Mouse (Mus musculus) ovary, postnatal 14 days (tissue): Measurements from ENCODE around the gene Tspan15.

ENCODE experiments used
- DNase-seq: peaks from one replicate; pipeline ENCODE4 v3.0.0; 2022; ENCODE audit warnings: low spot score

Tspan15 gene

GRCm38 (mm10) chr10:62230708-62231394 is at the start of gene Tspan15:
TSS of gene Tspan15 (minus strand) at chr10:62231251.
- peak; percentile 89 for DNase-seq

- no peak for DNase-seq
These were observed 48.6 kb upstream of the Tspan15 start for GRCm38 (mm10) chr10:62279671-62280070.

DNA sequence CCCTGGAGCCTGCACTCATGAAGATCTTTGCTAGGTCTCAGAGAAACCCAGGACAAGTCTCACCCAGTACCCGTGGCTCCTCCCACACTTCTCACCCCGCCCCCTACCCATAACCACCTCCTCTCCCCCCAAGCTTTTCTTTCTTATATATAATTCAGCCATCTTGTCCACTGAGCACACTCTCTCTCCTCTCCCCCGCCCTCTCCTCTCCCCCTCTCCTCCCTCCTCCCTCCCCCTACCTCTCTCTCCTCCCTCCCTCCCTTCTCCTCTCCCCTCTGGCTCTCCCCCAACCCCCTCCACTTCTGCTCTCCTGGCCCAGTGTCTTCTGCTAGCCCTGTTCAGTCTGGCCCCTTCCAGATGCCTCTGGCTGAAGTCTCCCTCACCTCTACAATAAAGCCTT is 48.0 kb upstream of the Tspan15 start:
- no peak for DNase-seq

GRCm38 (mm10) chr10:62277499-62278293 is 46.6 kb upstream of the Tspan15 start:
- DNase-seq = no peak

DNA sequence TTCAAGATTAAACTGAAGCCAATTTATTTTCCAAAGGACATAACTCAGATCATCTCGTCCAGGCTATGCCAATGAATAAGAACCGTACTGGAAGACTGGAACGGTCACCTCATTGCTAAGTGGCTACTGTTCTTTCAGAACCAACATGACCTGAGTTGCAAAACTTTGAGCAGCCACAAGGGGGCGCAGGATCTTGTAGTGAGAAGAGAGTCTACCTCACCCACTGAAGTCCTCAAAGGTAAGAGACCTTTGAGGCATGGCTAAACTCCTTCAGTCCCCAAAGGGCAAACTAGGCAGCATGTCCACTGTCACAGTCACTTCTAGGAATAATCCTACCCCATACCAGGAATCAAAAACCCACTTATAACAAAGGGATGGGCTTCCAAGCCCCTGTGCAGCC is 44.2 kb upstream of the Tspan15 start:
- DNase-seq = peak; percentile 84

DNA sequence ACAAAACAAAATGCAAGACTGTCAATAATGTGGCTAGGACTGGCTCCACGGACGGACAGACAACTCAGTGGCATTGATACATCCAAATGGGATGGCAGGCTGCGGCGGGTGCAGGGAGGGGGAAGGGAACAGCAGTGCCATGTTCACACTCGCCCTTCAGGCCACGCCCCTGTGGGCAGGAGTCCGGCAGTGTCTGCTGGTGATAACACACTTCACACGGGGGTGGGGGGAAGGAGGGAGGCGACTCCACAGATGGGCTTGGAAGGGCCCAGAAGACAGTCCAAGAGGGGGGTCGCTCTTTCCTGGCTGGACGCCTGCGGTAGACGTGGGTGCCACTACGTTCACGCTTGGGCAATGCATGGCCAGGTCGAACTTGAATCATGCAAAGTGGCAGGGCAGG is 38.2 kb upstream of the Tspan15 start:
- no peak for DNase-seq

DNA sequence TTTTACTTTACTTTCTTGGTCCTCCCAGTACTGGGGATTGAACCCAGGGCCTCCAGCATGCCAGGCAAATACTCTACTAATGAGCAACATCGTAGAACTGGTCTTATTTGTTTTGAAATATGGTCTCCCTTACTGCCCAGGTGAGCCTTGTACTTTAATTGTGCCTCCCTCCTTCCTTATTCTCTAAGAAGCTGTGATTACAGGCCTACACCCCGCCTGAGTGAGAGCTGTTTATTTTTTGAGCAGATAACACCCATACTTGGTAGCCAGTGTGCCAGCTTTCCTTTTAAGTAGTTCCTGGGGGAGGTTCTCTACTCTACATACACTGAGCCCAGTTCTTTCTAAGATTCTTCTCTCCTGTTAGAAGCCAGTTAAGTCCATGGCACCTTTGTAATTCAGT is 33.2 kb upstream of the Tspan15 start:
- no peak for DNase-seq

DNA sequence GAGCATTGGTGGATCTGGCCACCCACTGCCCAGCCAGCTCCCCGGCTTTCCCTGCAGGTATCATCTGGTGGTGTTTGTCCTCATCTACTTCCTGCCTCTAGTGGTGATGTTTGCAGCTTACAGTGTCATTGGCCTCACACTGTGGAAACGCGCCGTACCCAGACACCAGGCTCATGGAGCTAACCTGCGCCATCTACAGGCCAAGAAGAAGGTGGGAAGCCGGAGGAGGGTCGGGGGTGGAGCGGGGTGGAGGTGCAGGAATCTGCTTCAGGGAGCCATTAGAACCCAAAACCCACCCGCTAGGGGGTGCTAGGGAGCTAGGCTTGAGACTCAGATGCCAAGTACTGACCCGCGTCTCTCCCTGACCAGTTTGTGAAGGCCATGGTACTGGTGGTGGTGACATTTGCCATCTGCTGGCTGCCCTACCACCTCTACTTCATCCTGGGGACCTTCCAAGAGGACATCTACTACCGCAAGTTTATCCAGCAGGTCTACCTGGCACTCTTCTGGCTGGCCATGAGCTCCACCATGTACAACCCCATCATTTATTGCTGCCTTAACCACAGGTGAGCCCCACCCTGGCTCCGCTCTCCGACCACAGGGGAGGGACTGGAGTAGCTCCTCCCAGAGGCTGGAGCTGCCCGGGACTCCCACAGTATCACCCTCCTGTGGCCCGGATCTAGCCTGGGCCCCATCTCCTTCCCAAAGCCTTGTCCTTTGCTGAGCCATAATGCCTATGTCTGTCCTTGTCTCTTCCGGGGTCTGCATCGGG is 30.2 kb upstream of the Tspan15 start:
- peak; percentile 33 for DNase-seq

DNA sequence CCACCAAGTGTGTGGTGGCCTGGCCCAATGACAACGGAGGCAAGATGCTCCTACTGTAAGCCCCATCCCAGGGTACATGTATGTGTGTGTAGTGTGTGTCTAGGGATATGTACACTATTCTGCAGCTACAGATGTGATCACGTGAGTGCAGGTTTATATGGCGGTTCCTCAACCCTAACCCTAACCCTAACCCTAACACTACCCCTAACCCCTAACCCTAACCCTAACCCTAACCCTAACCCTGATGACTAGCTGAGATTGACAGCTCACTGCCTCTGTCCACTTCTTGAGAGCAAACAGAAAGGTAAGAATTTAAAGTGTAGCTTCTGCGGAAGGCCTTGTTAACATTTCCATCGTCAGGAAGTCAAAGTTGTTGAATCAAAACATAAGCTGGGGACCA is 27.2 kb upstream of the Tspan15 start:
- no peak for DNase-seq

GRCm38 (mm10) chr10:62252496-62253235 is 21.6 kb upstream of the Tspan15 start:
- DNase-seq = no peak

DNA sequence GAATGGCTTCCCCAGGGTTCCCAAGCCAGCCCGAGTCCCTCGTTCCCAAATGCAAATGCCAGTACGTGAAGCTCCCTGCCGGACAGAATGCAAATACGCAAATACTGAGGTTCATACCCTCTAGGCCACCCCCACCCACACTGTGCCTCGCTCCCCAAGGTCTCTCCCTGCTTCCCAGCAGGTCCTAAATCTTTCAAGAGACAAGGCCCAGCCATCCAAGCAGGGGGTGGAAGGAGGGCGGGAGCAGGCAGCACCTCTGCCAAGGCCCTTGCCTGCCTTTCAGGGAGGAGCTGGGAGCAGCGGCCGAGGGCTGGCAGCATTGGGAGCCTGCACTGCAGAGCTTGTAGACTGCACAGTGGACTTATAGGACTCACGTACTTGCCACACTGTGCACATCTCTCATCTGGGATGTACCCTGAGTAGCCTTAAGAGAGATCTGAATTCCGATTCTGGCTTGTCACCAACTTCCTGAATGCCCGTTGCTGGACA is 21.0 kb upstream of the Tspan15 start, which contains the start of gene Tacr2:
Gene Tacr2 (plus strand): TSS at position 439 of the 489 bp plus-strand sequence.
- no peak for DNase-seq

DNA sequence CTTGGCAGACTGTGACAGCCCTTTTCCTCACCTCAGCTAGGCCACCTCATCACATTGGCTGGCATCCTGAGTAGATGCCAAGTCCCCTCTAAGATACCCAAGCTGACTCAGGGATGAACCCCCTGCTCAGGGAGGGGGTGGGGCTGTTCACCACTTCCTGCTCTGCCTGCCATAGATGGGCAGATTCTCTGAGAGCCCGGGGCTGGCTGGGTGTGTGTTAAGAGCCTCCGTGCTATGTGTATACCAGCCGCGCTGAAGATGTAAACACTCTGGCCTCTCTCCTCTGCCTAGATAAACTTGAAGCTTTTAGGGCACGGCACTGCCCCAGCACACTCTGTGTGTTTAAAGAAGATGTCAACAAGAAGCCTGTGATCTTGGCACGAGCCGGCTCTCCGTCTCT is 16.8 kb upstream of the Tspan15 start:
- DNase-seq = no peak

GRCm38 (mm10) chr10:62247156-62247555 is 16.1 kb upstream of the Tspan15 start:
- no peak for DNase-seq

GRCm38 (mm10) chr10:62244067-62244466 is 13.0 kb upstream of the Tspan15 start:
- no peak for DNase-seq

- peak; percentile 57 for DNase-seq
These were observed 11.8 kb upstream of the Tspan15 start for GRCm38 (mm10) chr10:62242896-62243295.

DNA sequence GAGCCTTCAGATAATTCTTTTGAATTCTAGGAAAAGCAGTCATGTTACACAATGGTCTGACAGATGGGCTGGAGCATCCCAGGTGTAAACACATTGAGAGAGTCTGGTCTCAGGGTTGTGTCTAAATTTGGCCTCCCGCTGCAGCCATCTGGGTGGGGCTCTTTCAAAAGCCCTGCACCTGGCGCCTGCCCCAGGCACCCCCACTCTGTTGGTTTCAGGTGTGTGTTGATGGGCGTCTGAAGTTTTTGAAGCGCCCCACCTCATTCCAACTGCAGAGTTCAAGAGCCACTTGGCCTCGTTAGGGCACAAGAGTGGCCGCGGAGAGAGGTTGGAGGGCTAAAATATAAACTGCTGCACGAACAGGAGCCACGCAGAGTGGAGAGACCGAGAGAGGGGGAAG is 11.3 kb upstream of the Tspan15 start:
- DNase-seq = no peak

- DNase-seq = no peak
These were observed 8.2 kb upstream of the Tspan15 start for GRCm38 (mm10) chr10:62239270-62239669.

DNA sequence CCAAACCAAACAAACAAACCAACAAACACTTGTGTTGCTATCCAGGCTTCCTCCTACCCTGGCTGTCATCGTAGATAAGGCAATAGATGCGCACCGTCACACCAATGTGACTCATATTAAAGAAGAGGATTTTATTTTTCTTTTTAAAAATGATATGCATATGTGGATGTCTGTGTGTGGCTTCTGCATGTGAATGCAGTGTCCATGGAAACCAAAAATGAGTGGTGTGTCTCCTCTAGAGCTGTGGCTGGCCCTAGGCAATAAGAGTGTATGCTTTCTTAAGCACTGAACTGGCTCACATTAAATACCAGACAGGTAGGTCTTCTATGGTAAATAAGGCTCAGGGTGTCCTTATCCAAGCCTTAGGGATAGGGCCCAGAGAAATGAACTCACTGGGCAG is 7.6 kb upstream of the Tspan15 start:
- no peak for DNase-seq

DNA sequence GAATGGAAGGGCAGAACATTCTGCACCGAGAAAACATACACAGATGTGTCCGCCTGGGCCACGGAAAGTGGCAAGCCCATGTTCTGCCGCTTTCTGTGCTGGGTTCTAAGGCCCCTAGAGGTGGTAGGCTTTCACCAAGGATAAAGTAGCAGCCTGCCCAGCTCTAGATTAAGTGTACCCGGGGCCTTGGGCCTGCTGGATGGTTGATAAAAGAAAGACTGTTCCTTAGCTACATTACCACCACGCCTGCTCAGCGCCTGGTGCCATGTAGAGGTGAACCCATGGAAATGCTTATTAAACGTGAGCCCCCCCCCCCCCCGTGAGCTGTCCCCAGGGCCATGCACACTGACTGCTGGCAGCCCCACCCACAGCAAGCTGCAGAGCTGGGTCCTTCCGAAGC is 6.2 kb upstream of the Tspan15 start:
- DNase-seq = no peak

GRCm38 (mm10) chr10:62236165-62236564 is 5.1 kb upstream of the Tspan15 start:
- no peak for DNase-seq

GRCm38 (mm10) chr10:62231811-62232210 is 760 bp upstream of the Tspan15 start:
- no peak for DNase-seq

- DNase-seq = no peak
These were observed 313 bp upstream of the Tspan15 start for GRCm38 (mm10) chr10:62231395-62231732.
